Mouse (Mus musculus) myocyte (in vitro differentiated cells): Measurements from ENCODE around the gene Tec.

Experiments
- MAX ChIP-seq: IDR thresholded peaks from one replicate; pipeline ENCODE4 v1.6.1; 2011; ENCODE audit warnings: low read depth, mild to moderate bottlenecking, control low read depth
- MYOD1 ChIP-seq, 3 experiments: IDR thresholded peaks; one replicate each; pipeline ENCODE4 v1.6.1; 2011; ENCODE audit warnings: control low read depth in 2 of 3, low read depth in 2 of 3, mild to moderate bottlenecking in 2 of 3, moderate library complexity in 1 of 3; ENCODE audit not compliant: insufficient read length in 2 of 3, control insufficient read depth in 1 of 3
- MYOG ChIP-seq, 3 experiments: IDR thresholded peaks; one replicate each; pipeline ENCODE4 v1.6.1; 2011; ENCODE audit warnings: control low read depth in 2 of 3, low read depth in 2 of 3, mild to moderate bottlenecking in 2 of 3; ENCODE audit not compliant: insufficient read length in 2 of 3, control insufficient read depth in 1 of 3, insufficient read depth in 1 of 3
- POLR2A ChIP-seq: IDR thresholded peaks from one replicate; pipeline ENCODE4 v1.6.1; 2011; ENCODE audit warnings: low read depth, mild to moderate bottlenecking, control low read depth, moderate library complexity; ENCODE audit not compliant: insufficient read length
- USF1 ChIP-seq: IDR thresholded peaks from one replicate; pipeline ENCODE4 v1.6.1; 2011; ENCODE audit warnings: low read depth, mild to moderate bottlenecking, control low read depth, moderate library complexity

- TF ChIP-seq POLR2A (no peak), MYOG (IDR thresholded peaks at IDR 0.05; ENCODE audit: control insufficient read depth in 1 of 3, insufficient read depth in 1 of 3, insufficient read length in 2 of 3, low read depth in 2 of 3) (no peak), USF1 (no peak), MAX (no peak), MYOD1 (IDR thresholded peaks at IDR 0.05; ENCODE audit: control insufficient read depth in 1 of 3, insufficient read length in 2 of 3, low read depth in 2 of 3) (no peak)
Measured at GRCm38 (mm10) chr5:72815361-72815760, 52.9 kb downstream of the Tec start.
